Mouse (Mus musculus) cerebellum, postnatal 14 days (tissue): ENCODE measurements at regions not wholly inside any gene's neighbourhood (a gene's known extent, or its start where the extent isn't known, plus 50 kb on each side); places are given as distances from the start of the nearest gene placed in this dataset.

ENCODE experiments used
- DNase-seq, 2 experiments: peaks; one replicate each; pipeline ENCODE4 v3.0.0; 2021; ENCODE audit warnings: mixed read lengths in 2 of 2

- DNase-seq, result peak; percentile 32 to 57
These were observed 191.6 kb downstream of the Agtpbp1 start for GRCm38 (mm10) chr13:59393231-59393938.

DNA sequence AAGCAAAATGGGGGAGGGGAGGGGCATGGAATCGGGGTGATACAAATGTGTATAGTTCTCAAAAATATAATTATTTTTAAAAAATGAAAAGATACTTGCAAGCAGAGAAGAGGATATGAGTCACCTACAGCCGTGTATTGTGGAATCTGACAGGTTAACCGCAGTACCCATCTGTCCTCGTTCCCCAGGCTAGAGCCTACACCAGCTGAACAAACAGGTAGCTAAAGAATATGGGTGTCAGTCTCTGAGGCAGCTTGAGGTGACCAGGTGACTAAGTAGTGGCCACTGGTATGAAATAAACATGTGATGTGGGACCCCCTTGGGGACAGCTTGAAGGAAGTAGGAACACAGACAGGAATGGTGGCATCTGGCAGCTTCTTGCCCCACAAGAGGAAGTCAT, 192.2 kb downstream of the Agtpbp1 start:
- DNase-seq, result no peak

- DNase-seq, result no peak
These were observed 197.3 kb downstream of the Agtpbp1 start for GRCm38 (mm10) chr13:59387627-59388325.

DNA sequence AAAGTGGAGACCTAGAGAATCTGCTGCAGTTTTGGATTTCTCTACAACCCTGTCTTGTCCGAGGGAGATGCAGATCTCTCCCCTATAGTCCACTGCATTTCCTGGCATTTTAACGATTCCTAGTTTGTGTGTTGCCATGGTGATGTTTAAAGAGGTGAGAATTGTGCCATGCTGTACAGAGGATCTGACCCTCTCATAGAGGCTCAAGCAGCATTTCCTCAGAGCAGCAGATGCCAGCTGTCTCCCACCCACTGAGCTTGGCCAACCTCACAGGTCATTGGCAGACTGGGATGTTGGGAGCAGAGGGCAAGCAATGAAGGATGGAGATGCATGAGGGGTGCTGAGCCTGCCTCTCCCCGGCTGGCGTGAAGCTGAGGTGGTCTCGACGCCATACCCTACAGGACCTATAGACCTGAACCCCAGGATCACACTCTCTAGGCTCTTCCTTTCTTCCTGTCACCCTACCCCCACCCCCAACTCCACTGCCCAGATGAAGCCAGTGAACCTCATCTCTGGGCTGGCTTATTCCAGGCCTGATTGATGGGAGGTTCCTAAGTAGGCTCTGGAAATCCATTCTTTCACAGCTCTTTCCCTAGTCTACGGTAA, 198.0 kb downstream of the Agtpbp1 start:
- DNase-seq, result peak; percentile 36 to 47

- no peak for DNase-seq
These were observed 199.2 kb downstream of the Agtpbp1 start for GRCm38 (mm10) chr13:59385824-59386223.

- no peak for DNase-seq
These were observed 214.7 kb downstream of the Agtpbp1 start for GRCm38 (mm10) chr13:59370141-59370816.

GRCm38 (mm10) chr13:59368550-59369449, 216.2 kb downstream of the Agtpbp1 start:
- no peak for DNase-seq

DNA sequence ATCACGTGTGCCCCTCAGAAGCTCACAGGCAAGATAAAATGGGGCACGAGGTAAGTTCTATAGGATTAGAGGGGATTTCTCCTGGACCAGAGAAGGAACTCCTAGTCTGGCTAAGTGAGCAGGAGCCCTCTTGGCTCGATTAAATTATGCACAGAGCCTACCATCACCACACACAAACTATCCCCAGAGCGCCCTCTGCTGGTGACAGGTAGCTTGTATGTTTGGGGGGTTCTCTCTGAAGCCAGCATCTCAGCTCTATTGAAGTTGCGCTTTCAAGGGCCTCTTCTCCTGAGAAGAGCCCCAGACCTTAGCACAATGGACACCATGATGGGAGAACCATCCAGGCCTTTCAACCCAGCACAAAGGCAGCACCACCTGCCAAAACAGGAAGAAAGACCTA, 219.6 kb downstream of the Agtpbp1 start:
- DNase-seq, result peak; percentile 93 to 96

DNA sequence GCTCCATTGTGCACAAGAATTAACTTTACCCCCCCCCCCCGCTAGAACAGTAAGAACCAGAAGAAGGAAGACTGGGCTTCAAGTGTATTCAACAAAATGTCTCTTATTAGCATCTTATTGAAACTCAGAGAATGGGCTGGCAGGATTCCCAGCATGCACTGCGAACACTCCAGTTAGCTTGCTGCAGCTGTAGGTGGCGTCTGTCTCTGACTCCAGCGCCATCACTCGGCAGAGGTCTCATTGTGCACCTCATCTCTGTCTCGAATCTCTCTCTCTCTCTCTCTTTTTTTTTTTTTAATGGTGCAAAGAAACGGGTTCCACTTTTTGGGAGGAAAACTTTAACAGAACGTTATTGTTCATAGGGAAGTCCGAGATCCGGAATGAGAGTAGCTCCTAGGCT, 221.6 kb downstream of the Agtpbp1 start:
- peak in 1 of 2 experiments; percentile 45 for DNase-seq

GRCm38 (mm10) chr13:59361323-59361722, 223.7 kb downstream of the Agtpbp1 start:
- DNase-seq, result no peak

- no peak for DNase-seq
These were observed 225.0 kb downstream of the Agtpbp1 start for GRCm38 (mm10) chr13:59360026-59360425.

DNA sequence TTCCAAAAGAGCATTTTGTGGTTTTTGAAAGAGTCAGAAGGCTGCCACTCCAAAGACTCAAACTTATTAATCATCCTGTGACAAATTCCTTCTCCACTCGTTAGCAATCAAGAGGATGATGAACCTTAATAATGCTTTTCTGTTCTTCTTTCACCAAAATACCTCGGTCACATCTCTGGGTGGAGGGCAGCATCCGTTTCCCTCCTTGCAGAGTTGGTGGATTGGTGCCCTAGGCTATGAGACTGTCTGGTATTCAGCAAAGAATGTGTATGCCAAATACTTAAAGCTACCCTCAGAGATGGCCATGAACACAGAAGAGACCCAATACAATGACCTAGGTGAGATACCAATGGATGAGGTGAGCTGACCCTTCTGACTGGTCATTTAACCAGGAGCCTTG, 226.6 kb downstream of the Agtpbp1 start:
- no peak for DNase-seq

- peak; percentile 50 to 81 for DNase-seq
These were observed 233.6 kb downstream of the Agtpbp1 start for GRCm38 (mm10) chr13:59351461-59351860.

GRCm38 (mm10) chr13:59350613-59351150, 234.3 kb downstream of the Agtpbp1 start:
- peak; percentile 49 to 54 for DNase-seq

DNA sequence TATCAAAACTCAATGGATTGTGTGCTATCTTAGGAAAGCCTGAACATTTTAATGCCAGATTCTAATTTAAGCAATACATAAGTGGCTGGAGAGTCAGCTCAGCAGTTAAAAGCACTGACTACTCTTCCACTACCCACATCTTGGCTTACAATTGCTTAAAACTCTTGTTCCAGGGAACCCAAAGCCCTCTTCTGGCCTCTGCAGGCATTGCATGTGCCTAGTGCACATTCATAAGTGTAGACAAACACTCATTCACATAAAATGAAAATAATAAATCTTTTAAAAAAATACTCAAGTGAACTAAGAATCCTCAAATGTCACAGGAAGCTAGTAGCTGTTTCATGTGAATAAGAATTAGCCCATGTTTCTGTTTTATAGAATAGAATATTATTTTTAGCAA, 236.5 kb downstream of the Agtpbp1 start:
- peak in 1 of 2 experiments; percentile 56 for DNase-seq

- DNase-seq, result peak; percentile 34 to 60
These were observed 243.2 kb downstream of the Agtpbp1 start for GRCm38 (mm10) chr13:59341871-59342270.

DNA sequence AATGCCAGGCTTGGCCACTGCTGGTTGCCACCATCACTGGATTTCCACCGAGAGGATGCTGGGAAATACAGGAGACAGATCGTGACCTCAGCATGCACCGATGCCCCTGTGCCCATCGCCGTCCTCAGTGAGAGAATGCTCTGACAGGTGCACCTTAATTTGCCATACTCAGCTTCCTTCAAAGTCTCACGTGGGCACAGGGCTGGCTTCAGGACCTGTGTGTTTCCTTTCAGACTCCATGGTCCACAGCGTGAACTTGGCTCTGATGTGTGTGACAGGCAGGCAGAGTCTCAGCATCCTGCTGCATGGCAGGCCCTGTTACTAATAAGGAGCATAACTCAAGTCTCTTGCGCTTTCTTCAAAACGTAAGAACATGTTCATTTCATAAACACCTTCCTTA, 246.6 kb downstream of the Agtpbp1 start:
- DNase-seq, result peak; percentile 68 to 69

DNA sequence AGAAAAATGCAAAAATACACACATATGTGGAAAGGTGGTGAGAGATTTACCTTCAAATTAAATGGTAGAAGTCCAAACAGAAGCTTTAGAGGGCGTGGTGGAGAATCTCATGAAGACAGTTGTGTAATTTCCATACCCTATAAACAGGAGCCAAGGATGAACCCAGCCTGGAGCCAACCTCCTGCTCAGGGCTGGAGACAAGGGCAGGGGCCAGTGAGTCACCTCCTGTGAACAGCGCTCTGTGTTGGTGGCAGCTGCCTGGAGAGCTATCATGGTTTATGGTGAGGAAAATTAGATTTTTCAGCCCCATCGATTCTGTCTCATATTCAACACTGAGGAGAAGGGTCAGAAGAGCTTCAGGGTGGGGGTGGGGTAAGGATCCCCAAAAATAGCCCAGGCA, 261.1 kb downstream of the Agtpbp1 start:
- peak; percentile 37 to 44 for DNase-seq

DNA sequence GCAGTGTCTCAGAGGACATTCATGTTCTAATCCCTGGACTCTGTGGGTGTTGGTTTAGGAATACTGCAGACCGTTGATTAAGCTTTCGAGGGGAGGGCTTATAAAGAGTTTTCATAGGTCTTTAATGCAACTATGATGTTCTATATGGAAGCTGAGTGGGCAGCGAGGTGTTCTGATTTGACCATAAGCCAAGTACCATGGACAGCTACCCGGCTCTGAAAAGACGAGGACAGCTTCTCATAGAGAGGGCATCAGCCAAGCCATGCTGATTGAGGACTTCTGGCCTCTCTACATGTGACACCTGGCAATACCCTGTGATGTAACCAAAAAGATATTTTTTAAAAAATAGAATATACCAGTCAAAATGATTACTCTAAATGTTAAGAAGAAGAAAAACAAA, 261.6 kb downstream of the Agtpbp1 start:
- DNase-seq, result peak; percentile 23 to 31

- DNase-seq, result no peak
These were observed 264.8 kb downstream of the Agtpbp1 start for GRCm38 (mm10) chr13:59320261-59320660.

DNA sequence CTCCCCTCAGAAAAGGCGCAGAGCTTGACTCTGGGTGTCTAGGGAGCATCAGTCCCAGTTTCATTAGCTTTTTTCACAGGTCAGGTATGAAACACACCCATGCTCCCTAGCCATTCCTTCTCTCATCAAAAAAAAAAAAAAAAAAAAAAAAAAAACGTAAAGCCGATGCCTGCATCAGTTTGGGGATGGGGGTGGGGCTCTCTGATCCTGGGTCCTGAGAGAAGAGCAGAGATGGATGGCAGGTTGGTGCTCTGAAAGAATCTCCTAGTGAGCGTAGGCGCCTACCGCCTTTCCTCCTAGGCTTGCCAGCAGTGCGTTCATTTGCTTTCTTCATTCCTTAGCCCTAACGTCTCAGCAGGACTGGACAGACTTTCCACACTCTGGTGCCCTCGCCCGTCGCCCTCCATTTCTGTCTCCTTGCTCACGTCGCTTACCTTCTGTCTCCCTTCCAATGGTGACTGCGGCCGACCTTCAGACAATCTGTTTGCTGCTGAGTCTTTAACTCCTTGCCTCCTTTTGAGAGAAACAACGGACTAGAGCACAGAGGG, 267.5 kb downstream of the Agtpbp1 start:
- peak; percentile 66 to 73 for DNase-seq

GRCm38 (mm10) chr13:59315811-59316210, 269.2 kb downstream of the Agtpbp1 start:
- DNase-seq, result peak; percentile 28 to 59
